Mouse (Mus musculus) G1E (cell line): ENCODE measurements around the gene Adtrp. TPM values are rescaled to one million over a fixed set of nuclear protein-coding genes. Genes with fewer than 3 reads are reported as not detected.

Source experiments
- ATAC-seq: 2 replicates; pipeline ENCODE4 v1.8.0; 2016; ENCODE audit warnings: mild to moderate bottlenecking; ENCODE audit not compliant: insufficient number of reproducible peaks, poor library complexity, low FRiP score, severe bottlenecking; ENCODE audit errors: extremely low read depth
- DNase-seq: peaks from one replicate; pipeline ENCODE4 v3.0.0; 2012; ENCODE audit warnings: low spot score
- H3K27me3 ChIP-seq: 2 replicates; pipeline ENCODE4 v1.6.1; 2012; ENCODE audit warnings: mild to moderate bottlenecking, low read length, inconsistent platforms; ENCODE audit not compliant: insufficient read depth
- H3K36me3 ChIP-seq: replicated peaks from 2 replicates; pipeline ENCODE3; 2012; ENCODE audit warnings: mild to moderate bottlenecking, inconsistent platforms
- H3K4me1 ChIP-seq: 2 replicates; pipeline ENCODE4 v1.6.1; 2012; ENCODE audit warnings: low read depth, low read length, inconsistent platforms, mixed read lengths; ENCODE audit not compliant: insufficient read depth
- H3K4me3 ChIP-seq: 2 replicates; pipeline ENCODE4 v1.5.1; 2012; ENCODE audit warnings: low read depth, mild to moderate bottlenecking, inconsistent platforms, low read length, moderate library complexity, mixed read lengths
- H3K9me3 ChIP-seq: replicated peaks from 2 replicates; pipeline ENCODE4 v1.6.1; 2012; ENCODE audit warnings: inconsistent platforms
- CTCF ChIP-seq: IDR thresholded peaks from 2 replicates; pipeline ENCODE4 v1.5.1; 2012; ENCODE audit warnings: low read depth, low read length, inconsistent platforms, mixed read lengths
- GATA1 ChIP-seq: IDR thresholded peaks from 2 replicates; pipeline ENCODE4 v1.6.1; 2012; ENCODE audit warnings: borderline replicate concordance, low read length, inconsistent platforms, mixed read lengths
- GATA2 ChIP-seq: IDR thresholded peaks from 2 replicates; pipeline ENCODE4 v1.6.1; 2012; ENCODE audit warnings: low read depth, low read length, inconsistent platforms, borderline replicate concordance
- POLR2AphosphoS5 ChIP-seq: IDR thresholded peaks from 2 replicates; pipeline ENCODE4 v1.6.1; 2012; ENCODE audit warnings: low read depth, low read length, inconsistent platforms; ENCODE audit not compliant: insufficient replicate concordance
- TAL1 ChIP-seq: conservative IDR thresholded peaks from 2 replicates; pipeline ENCODE4 v1.6.1; 2012; ENCODE audit warnings: low read depth, low read length, inconsistent platforms, mixed read lengths
- polyA plus RNA-seq: library from polyadenylated mRNA; stranded (reverse); fragments of >175 nt; gene quantifications from 2 replicates; pipeline ENCODE4 v1.2.3, GENCODE M21; 2012
- total RNA-seq, 2 experiments: library from RNA; stranded (forward) in 1 of 2; stranded (reverse) in 1 of 2; fragments of 200-1000 nt in 1 of 2; fragments of >200 nt in 1 of 2; fragmentation: Nextera tagmentation in 1 of 2; gene quantifications; 2 replicates each; pipeline ENCODE4 v1.2.3; 2014 to 2017

The Adtrp gene
- total and polyA plus RNA-seq, 3 experiments = not detected

- Histone ChIP-seq H3K27me3 (no peaks in the 10 kb centered on the region), H3K36me3 (no peaks in the 10 kb centered on the region), H3K4me3 (no peak overlapping the region), H3K4me1 (no peaks in the 10 kb centered on the region), H3K9me3 (no peaks in the 10 kb centered on the region)
- no peak for TF ChIP-seq GATA1
- TF ChIP-seq POLR2AphosphoS5 = no peak
- TF ChIP-seq GATA2 = no peak
- no peak for TF ChIP-seq TAL1
- TF ChIP-seq CTCF = no peak
- no peak for ATAC-seq
- no peak for DNase-seq
Observed at GRCm38 (mm10) chr13:41810776-41811175, 36.7 kb downstream of the Adtrp start.

- Histone ChIP-seq H3K27me3 (no peaks in the 10 kb centered on the region), H3K4me1 (no peaks in the 10 kb centered on the region), H3K9me3 (no peaks in the 10 kb centered on the region), H3K36me3 (no peaks in the 10 kb centered on the region), H3K4me3 (no peak overlapping the region)
- ATAC-seq (no peak), DNase-seq (no peak)
- TF ChIP-seq GATA2 = no peak
- TF ChIP-seq TAL1 = no peak
- TF ChIP-seq POLR2AphosphoS5 = no peak
- TF ChIP-seq CTCF = no peak
- no peak for TF ChIP-seq GATA1
Observed at GRCm38 (mm10) chr13:41807815-41808214, 39.7 kb downstream of the Adtrp start.

- ATAC-seq = no peak
- no peaks in the 10 kb centered on the region for H3K36me3 ChIP-seq
Observed at GRCm38 (mm10) chr13:41807300-41807699, 40.2 kb downstream of the Adtrp start.

GRCm38 (mm10) chr13:41805138-41805820, 42.2 kb downstream of the Adtrp start:
- H3K4me1 ChIP-seq = no peaks in the 10 kb centered on the region
- DNase-seq = no peak
- H3K36me3 ChIP-seq = no peaks in the 10 kb centered on the region
- H3K4me3 ChIP-seq = no peak overlapping the region
- TF ChIP-seq GATA2 (no peak), CTCF (no peak), POLR2AphosphoS5 (no peak), TAL1 (no peak), GATA1 (no peak)
- ATAC-seq = no peak
- H3K9me3 ChIP-seq = no peaks in the 10 kb centered on the region
- no peaks in the 10 kb centered on the region for H3K27me3 ChIP-seq

More at GRCm38 (mm10) chr13:41807300-41807699, 40.2 kb downstream of the Adtrp start:
- TF ChIP-seq POLR2AphosphoS5 (no peak), TAL1 (no peak), GATA1 (no peak), GATA2 (no peak), CTCF (no peak)
- DNase-seq = no peak
- H3K27me3 ChIP-seq = no peaks in the 10 kb centered on the region
- no peak overlapping the region for H3K4me3 ChIP-seq
- no peaks in the 10 kb centered on the region for H3K4me1 ChIP-seq
- no peaks in the 10 kb centered on the region for H3K9me3 ChIP-seq

GRCm38 (mm10) chr13:41803656-41804265, 43.7 kb downstream of the Adtrp start:
- H3K4me3 ChIP-seq = no peak overlapping the region
- DNase-seq (no peak), ATAC-seq (no peak)
- TF ChIP-seq TAL1 (no peak), CTCF (no peak), GATA2 (no peak), GATA1 (no peak), POLR2AphosphoS5 (no peak)
- no peaks in the 10 kb centered on the region for H3K4me1 ChIP-seq
- H3K9me3 ChIP-seq = no peaks in the 10 kb centered on the region
- H3K27me3 ChIP-seq = no peaks in the 10 kb centered on the region
- no peaks in the 10 kb centered on the region for H3K36me3 ChIP-seq

- Histone ChIP-seq H3K27me3 (no peaks in the 10 kb centered on the region), H3K36me3 (no peaks in the 10 kb centered on the region), H3K4me3 (no peak overlapping the region), H3K9me3 (no peaks in the 10 kb centered on the region), H3K4me1 (no peaks in the 10 kb centered on the region)
- ATAC-seq (no peak), DNase-seq (no peak)
- TF ChIP-seq GATA2 (no peak), CTCF (no peak), TAL1 (no peak)
Observed at GRCm38 (mm10) chr13:41801177-41801636, 46.3 kb downstream of the Adtrp start.
